Mouse (Mus musculus) monocyte, adult 2 months (primary cell): ENCODE data around the gene Rrp7a.

Experiments
- DNase-seq, 2 experiments: peaks; one replicate each; pipeline ENCODE4 v3.0.0; 2022; ENCODE audit warnings: low spot score in 2 of 2, low read depth in 1 of 2

Rrp7a gene

DNA sequence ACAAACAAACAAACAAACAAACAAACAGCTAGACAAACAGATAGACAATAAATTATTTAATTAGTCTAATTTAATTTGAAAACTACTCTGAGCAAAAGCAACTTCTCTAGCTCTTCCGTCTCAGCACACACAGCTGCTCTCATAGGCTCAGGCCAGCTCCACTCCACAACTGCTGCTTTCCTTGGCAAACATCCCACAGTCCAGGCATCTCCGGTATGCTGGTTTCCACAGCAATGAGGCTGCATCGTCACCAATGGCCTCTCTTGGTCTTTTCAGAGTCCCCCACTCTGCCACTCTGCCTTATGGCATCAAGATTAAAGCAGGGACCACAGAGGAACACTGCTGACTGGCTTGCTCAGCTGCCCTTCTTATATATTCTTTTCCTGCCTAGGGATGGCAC lies 51.7 kb downstream of the Rrp7a start:
- no peak for DNase-seq

DNA sequence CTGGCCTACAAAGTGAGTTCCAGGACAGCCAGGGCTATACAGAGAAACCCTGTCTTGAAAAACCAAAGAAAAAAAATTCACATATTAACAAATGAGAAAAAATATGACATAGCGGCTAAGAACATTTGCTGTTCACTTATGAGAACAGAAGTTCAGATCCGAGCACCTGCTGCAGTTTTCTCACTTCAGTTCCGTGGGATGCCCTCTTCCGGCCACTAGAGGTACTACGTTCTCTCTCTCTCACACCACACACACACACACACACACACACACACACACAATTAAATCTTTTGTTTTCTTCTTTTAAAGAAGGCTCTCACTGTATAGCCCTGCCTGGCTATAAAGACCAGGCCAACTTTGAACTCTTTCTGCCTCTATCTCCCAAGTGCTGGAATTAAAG lies 54.3 kb downstream of the Rrp7a start:
- DNase-seq = no peak

DNA sequence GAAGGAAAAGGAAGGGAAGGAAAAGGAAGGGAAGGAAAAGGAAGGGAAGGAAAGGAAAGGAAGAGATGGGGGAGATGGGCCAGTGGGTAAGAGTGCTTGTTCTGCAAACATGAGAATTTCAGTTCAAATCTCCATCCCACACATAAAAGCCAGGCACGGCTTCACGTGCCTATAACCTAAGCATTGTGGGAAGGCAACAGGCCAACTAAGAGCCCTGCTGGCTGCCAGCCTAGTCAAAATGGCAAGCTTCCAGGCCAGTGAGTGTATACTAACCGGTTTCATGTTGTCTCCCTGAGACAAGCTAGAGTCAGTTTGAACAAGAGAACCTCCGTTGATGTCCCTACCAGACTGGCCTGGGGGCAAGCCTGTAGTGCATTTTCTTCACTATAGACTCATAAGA lies 57.1 kb downstream of the Rrp7a start:
- no peak for DNase-seq
